Mouse (Mus musculus): Measurements from ENCODE around the gene Kif3b.

DNA sequence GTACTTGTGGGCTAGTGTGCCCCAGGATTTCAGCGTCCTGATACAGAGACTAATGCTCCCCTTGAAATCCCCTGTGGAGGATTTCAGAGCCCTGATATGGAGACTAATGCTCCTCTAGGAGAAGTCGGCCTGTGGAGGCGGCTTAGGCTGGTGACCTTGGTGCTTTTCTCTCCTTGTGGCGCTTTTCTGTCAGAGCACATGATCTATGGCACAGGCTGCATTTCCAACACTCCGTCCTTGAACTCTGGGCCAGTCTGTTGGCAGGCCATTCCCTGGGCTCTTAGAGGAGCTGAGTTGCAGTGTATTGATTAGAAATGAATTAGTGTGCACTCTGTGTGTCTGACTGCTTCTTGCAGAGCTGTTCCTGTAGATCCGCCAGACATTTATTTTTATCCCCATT is 14.0 kb downstream of the Kif3b start:
- TF ChIP-seq GATA1 (IDR thresholded peaks at IDR 0.05; ENCODE audit: borderline replicate concordance, low read length) (no peak), FLI1 (IDR thresholded peaks at IDR 0.05; ENCODE audit: low read length) (no peak)
